Mouse (Mus musculus) embryonic fibroblast, embryonic 13.5 days (primary cell): ENCODE data around the gene Slc26a10.

Experiments
- CTCF ChIP-seq: IDR thresholded peaks from 2 replicates; pipeline ENCODE4 v1.5.1; 2011; ENCODE audit warnings: mild to moderate bottlenecking, control low read depth, low read length, moderate library complexity, borderline replicate concordance; ENCODE audit not compliant: insufficient read depth
- POLR2A ChIP-seq: IDR thresholded peaks from 2 replicates; pipeline ENCODE4 v1.6.1; 2011; ENCODE audit warnings: low read depth, mild to moderate bottlenecking, control low read depth, low read length, moderate library complexity

DNA sequence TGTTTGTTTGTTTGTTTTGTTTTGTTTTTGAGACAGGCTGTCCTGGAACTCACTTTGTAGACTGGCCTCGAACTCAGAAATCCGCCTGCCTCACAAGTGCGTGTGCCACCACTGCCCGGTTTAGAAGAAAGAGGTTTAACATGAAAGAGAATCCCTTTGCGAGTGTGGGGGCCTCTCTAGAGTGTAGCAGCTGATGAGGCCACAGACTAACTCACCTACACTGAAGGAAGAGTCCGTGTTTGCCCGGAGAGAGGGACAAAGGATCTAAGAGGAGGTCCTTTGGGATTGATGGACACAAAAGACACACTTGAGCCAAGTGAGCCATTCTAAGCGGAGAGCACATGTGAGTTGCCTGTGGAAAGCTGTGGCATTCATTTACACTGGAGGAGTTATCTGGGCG lies 3.2 kb downstream of the Slc26a10 start:
- TF ChIP-seq POLR2A (no peak), CTCF (no peak)
